Mouse (Mus musculus): ENCODE results near the gene Rnpepl1. TPM values are rescaled to one million over a fixed set of nuclear protein-coding genes. Genes with fewer than 3 reads are reported as not detected.

Rnpepl1 gene
- total and polyA plus RNA-seq, 3 experiments, result 5.1 to 20.2 (median 14.6) TPM

- TF ChIP-seq MXI1 (IDR thresholded peaks at IDR 0.05; ENCODE audit: low read depth, low read length), result no peak
- no peak for TF ChIP-seq HCFC1 (IDR thresholded peaks at IDR 0.05; ENCODE audit: low read depth, low read length)
- TF ChIP-seq POLR2AphosphoS2 (IDR thresholded peaks at IDR 0.05; ENCODE audit: low read depth, low read length), result no peak
- TF ChIP-seq RAD21 (IDR thresholded peaks at IDR 0.05; ENCODE audit: low read depth, low read length), result no peak
- TF ChIP-seq ZC3H11A (IDR thresholded peaks at IDR 0.05; ENCODE audit: low read depth, low read length), result no peak
- no peak for TF ChIP-seq SIN3A (IDR thresholded peaks at IDR 0.05; ENCODE audit: low read length)
- no peak for TF ChIP-seq ZMIZ1 (IDR thresholded peaks at IDR 0.05; ENCODE audit: low read depth, low read length)
- TF ChIP-seq ZKSCAN1 (IDR thresholded peaks at IDR 0.05; ENCODE audit: borderline replicate concordance, low read depth, low read length), result no peak
- TF ChIP-seq UBTF (IDR thresholded peaks at IDR 0.05; ENCODE audit: low read depth, low read length), result no peak
- TF ChIP-seq ZNF384 (IDR thresholded peaks at IDR 0.05; ENCODE audit: low read depth, low read length), result no peak
- TF ChIP-seq IRF4 (IDR thresholded peaks at IDR 0.05; ENCODE audit: low read depth, low read length), result no peak
- no peak for TF ChIP-seq ETS1 (conservative IDR thresholded peaks at IDR 0.05; ENCODE audit: low read depth, low read length)
- TF ChIP-seq JUND (conservative IDR thresholded peaks at IDR 0.05; ENCODE audit: low read depth, low read length), result no peak
- no peak for TF ChIP-seq CTCF (conservative IDR thresholded peaks at IDR 0.05 in 1 of 2, IDR thresholded peaks at IDR 0.05 in 1 of 2; ENCODE audit: low read depth in 2 of 2, low read length in 2 of 2)
- Histone ChIP-seq H3K4me2 (ENCODE audit: insufficient read depth, low read depth, poor library complexity, severe bottlenecking) (no peak overlapping the region), H3K9ac (ENCODE audit: insufficient read depth, low read depth) (no peak overlapping the region), H3K4me3 (replicated peaks in 1 of 3; ENCODE audit: low read depth in 2 of 3, low read length in 2 of 3, poor library complexity in 1 of 3) (no peak overlapping the region), H3K9me3 (replicated peaks; ENCODE audit: low read length) (peaks cover 9% of the 10 kb centered on the region), H3K36me3 (replicated peaks in 1 of 2; ENCODE audit: control insufficient read depth in 1 of 2, insufficient read depth in 1 of 2, low read length in 1 of 2) (no peaks in the 10 kb centered on the region), H3K27me3 (replicated peaks) (peaks cover 97% of the 10 kb centered on the region), H3K27ac (ENCODE audit: insufficient read depth, low read depth) (no peak overlapping the region), H3K79me2 (replicated peaks; ENCODE audit: control insufficient read depth, extremely low read depth, insufficient read depth, poor library complexity, severe bottlenecking) (no peaks in the 10 kb centered on the region), H3K4me1 (ENCODE audit: control insufficient read depth in 1 of 2, insufficient read depth in 2 of 2) (no peaks in the 10 kb centered on the region)
- in situ Hi-C loops (cut with MboI; ENCODE audit: low pct_ligation_motif_present, low pct_unique_long_range_greater_than_20kb, low sequenced_read_pairs), result no loop called here
- dilution Hi-C loops (cut with MboI; ENCODE audit: extremely low pct_ligation_motif_present, extremely low pct_unique_long_range_greater_than_20kb, low sequenced_read_pairs), result no loop called here
- DNase-seq (ENCODE audit: extremely low read depth), result no peak
Measured at GRCm38 (mm10) chr1:92869985-92870384, 40.6 kb upstream of the Rnpepl1 start.

- Histone ChIP-seq H3K4me2 (ENCODE audit: insufficient read depth, low read depth, poor library complexity, severe bottlenecking) (no peak overlapping the region), H3K27ac (ENCODE audit: insufficient read depth, low read depth) (no peak overlapping the region), H3K27me3 (replicated peaks) (peaks cover 95% of the 10 kb centered on the region), H3K79me2 (replicated peaks; ENCODE audit: control insufficient read depth, extremely low read depth, insufficient read depth, poor library complexity, severe bottlenecking) (no peaks in the 10 kb centered on the region), H3K9ac (ENCODE audit: insufficient read depth, low read depth) (no peak overlapping the region), H3K36me3 (replicated peaks in 1 of 2; ENCODE audit: control insufficient read depth in 1 of 2, insufficient read depth in 1 of 2, low read length in 1 of 2) (no peaks in the 10 kb centered on the region), H3K4me3 (replicated peaks in 1 of 3; ENCODE audit: low read depth in 2 of 3, low read length in 2 of 3, poor library complexity in 1 of 3) (no peak overlapping the region), H3K9me3 (replicated peaks; ENCODE audit: low read length) (peaks cover 9% of the 10 kb centered on the region), H3K4me1 (ENCODE audit: control insufficient read depth in 1 of 2, insufficient read depth in 2 of 2) (no peaks in the 10 kb centered on the region)
- dilution Hi-C loops (cut with MboI; ENCODE audit: extremely low pct_ligation_motif_present, extremely low pct_unique_long_range_greater_than_20kb, low sequenced_read_pairs), result no loop called here
- in situ Hi-C loops (cut with MboI; ENCODE audit: low pct_ligation_motif_present, low pct_unique_long_range_greater_than_20kb, low sequenced_read_pairs), result no loop called here
- DNase-seq (ENCODE audit: extremely low read depth), result no peak
- no peak for TF ChIP-seq JUND (conservative IDR thresholded peaks at IDR 0.05; ENCODE audit: low read depth, low read length)
- no peak for TF ChIP-seq TCF12 (IDR thresholded peaks at IDR 0.05; ENCODE audit: low read depth, low read length)
- TF ChIP-seq ETS1 (conservative IDR thresholded peaks at IDR 0.05; ENCODE audit: low read depth, low read length), result no peak
- TF ChIP-seq CHD1 (IDR thresholded peaks at IDR 0.05; ENCODE audit: low read depth, low read length), result no peak
- TF ChIP-seq IRF4 (IDR thresholded peaks at IDR 0.05; ENCODE audit: low read depth, low read length), result no peak
- no peak for TF ChIP-seq PAX5 (IDR thresholded peaks at IDR 0.05; ENCODE audit: low read length)
- TF ChIP-seq BHLHE40 (IDR thresholded peaks at IDR 0.05; ENCODE audit: low read depth, low read length), result no peak
- no peak for TF ChIP-seq EP300 (IDR thresholded peaks at IDR 0.05; ENCODE audit: low read length)
- TF ChIP-seq USF1 (IDR thresholded peaks at IDR 0.05; ENCODE audit: low read depth, low read length), result no peak
- no peak for TF ChIP-seq ZNF384 (IDR thresholded peaks at IDR 0.05; ENCODE audit: low read depth, low read length)
- TF ChIP-seq MYC (IDR thresholded peaks at IDR 0.05; ENCODE audit: low read depth, low read length), result no peak
- TF ChIP-seq MAFK (IDR thresholded peaks at IDR 0.05; ENCODE audit: insufficient replicate concordance, low read length), result no peak
- TF ChIP-seq MEF2A (IDR thresholded peaks at IDR 0.05; ENCODE audit: borderline replicate concordance, low read depth, low read length), result no peak
- TF ChIP-seq MXI1 (IDR thresholded peaks at IDR 0.05; ENCODE audit: low read depth, low read length), result no peak
Measured at GRCm38 (mm10) chr1:92872666-92873065, 37.9 kb upstream of the Rnpepl1 start.
